Mouse (Mus musculus) myocyte (in vitro differentiated cells): ENCODE data around the gene Drap1.
"Not testable (repeated sequence)": the region's sequence is repeated elsewhere in the genome, so short reads cannot be mapped to it uniquely, and the experiment has no call there.

Source experiments
- CEBPB ChIP-seq: IDR thresholded peaks from 2 replicates; pipeline ENCODE4 v1.6.1; 2011; ENCODE audit warnings: mild to moderate bottlenecking, moderate library complexity; ENCODE audit not compliant: poor library complexity, insufficient read depth, severe bottlenecking
- E2F4 ChIP-seq: IDR thresholded peaks from one replicate; pipeline ENCODE4 v1.6.1; 2011; ENCODE audit warnings: mild to moderate bottlenecking, control low read depth, moderate library complexity; ENCODE audit not compliant: insufficient read depth
- MAX ChIP-seq: IDR thresholded peaks from one replicate; pipeline ENCODE4 v1.6.1; 2011; ENCODE audit warnings: low read depth, mild to moderate bottlenecking, control low read depth
- MYOD1 ChIP-seq, 3 experiments: IDR thresholded peaks; one replicate each; pipeline ENCODE4 v1.6.1; 2011; ENCODE audit warnings: control low read depth in 2 of 3, low read depth in 2 of 3, mild to moderate bottlenecking in 2 of 3, moderate library complexity in 1 of 3; ENCODE audit not compliant: insufficient read length in 2 of 3, control insufficient read depth in 1 of 3
- MYOG ChIP-seq, 3 experiments: IDR thresholded peaks; one replicate each; pipeline ENCODE4 v1.6.1; 2011; ENCODE audit warnings: control low read depth in 2 of 3, low read depth in 2 of 3, mild to moderate bottlenecking in 2 of 3; ENCODE audit not compliant: insufficient read length in 2 of 3, control insufficient read depth in 1 of 3, insufficient read depth in 1 of 3
- POLR2A ChIP-seq: IDR thresholded peaks from one replicate; pipeline ENCODE4 v1.6.1; 2011; ENCODE audit warnings: low read depth, mild to moderate bottlenecking, control low read depth, moderate library complexity; ENCODE audit not compliant: insufficient read length
- POLR2AphosphoS2 ChIP-seq: IDR thresholded peaks from one replicate; pipeline ENCODE4 v1.6.1; 2011; ENCODE audit warnings: low read depth, control low read depth; ENCODE audit not compliant: insufficient read length
- REST ChIP-seq: IDR thresholded peaks from one replicate; pipeline ENCODE4 v1.6.1; 2011; ENCODE audit warnings: mild to moderate bottlenecking, control low read depth, moderate library complexity; ENCODE audit not compliant: insufficient read depth, insufficient read length
- SRF ChIP-seq: IDR thresholded peaks from one replicate; pipeline ENCODE4 v1.6.1; 2011; ENCODE audit warnings: low read depth; ENCODE audit not compliant: control insufficient read depth, insufficient read length
- TCF12 ChIP-seq: IDR thresholded peaks from one replicate; pipeline ENCODE4 v1.6.1; 2011; ENCODE audit warnings: mild to moderate bottlenecking, control low read depth; ENCODE audit not compliant: poor library complexity, insufficient read depth, severe bottlenecking
- TCF3 ChIP-seq: IDR thresholded peaks from one replicate; pipeline ENCODE4 v1.6.1; 2011; ENCODE audit warnings: low read depth, control low read depth; ENCODE audit not compliant: insufficient read length
- USF1 ChIP-seq: IDR thresholded peaks from one replicate; pipeline ENCODE4 v1.6.1; 2011; ENCODE audit warnings: low read depth, mild to moderate bottlenecking, control low read depth, moderate library complexity

DNA sequence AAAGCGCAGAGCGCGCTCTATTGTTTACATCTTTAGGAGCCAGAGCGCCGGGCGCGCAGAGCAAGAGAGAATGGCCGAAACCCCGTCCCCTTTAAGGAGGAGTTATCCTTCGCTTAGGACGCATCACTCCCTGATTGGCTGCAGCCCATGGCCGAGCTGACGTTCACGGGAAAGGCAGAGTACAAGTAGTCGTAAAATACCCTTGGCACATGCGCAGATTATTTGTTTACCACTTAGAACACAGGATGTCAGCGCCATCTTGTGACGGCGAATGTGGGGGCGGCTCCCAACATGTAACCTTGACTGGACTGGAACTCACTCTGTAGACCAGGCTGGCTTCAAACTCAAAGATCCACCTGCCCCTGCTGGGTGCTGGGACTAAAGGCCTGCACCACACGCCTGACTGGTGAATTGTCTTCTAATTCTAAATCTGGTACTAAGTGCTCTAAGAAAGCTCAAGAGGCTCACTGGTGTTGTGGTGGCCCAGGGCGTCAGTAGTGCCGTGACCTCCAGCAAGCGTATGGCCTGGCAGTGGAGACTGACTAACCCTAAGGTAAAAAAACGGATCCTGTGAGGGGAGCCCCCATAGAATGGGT, 18.1 kb downstream of the Drap1 start:
- TF ChIP-seq POLR2A; USF1; CEBPB; E2F4; POLR2AphosphoS2; TCF12; MYOG (IDR thresholded peaks at IDR 0.05; ENCODE audit: control insufficient read depth in 1 of 3, insufficient read depth in 1 of 3, insufficient read length in 2 of 3, low read depth in 2 of 3); MAX; REST; MYOD1 (IDR thresholded peaks at IDR 0.05; ENCODE audit: control insufficient read depth in 1 of 3, insufficient read length in 2 of 3, low read depth in 2 of 3); SRF; TCF3: not testable (repeated sequence)
